Mouse (Mus musculus) layer of hippocampus, adult 11-12 months (tissue): ENCODE measurements around the gene Chkb.
"Not testable (repeated sequence)": the region's sequence is repeated elsewhere in the genome, so short reads cannot be mapped to it uniquely, and the experiment has no call there.

Experiments
- DNase-seq: peaks from one replicate; pipeline ENCODE4 v3.0.0; 2022; ENCODE audit warnings: low spot score

The Chkb gene

GRCm38 (mm10) chr15:89453865-89454478 lies 24.3 kb upstream of the Chkb start, which contains the start of gene Mapk8ip2:
TSS of gene Mapk8ip2 (plus strand) at chr15:89453913.
- no peak for DNase-seq

GRCm38 (mm10) chr15:89452906-89453864 lies 23.5 kb upstream of the Chkb start:
- no peak for DNase-seq

GRCm38 (mm10) chr15:89442486-89443070 lies 12.9 kb upstream of the Chkb start:
- DNase-seq: no peak

GRCm38 (mm10) chr15:89435878-89436277 lies 6.2 kb upstream of the Chkb start:
- DNase-seq: no peak

- no peak for DNase-seq
Observed at GRCm38 (mm10) chr15:89434136-89434535, 4.4 kb upstream of the Chkb start.

- DNase-seq: no peak
Observed at GRCm38 (mm10) chr15:89432946-89433345, 3.2 kb upstream of the Chkb start.

- DNase-seq: no peak
Observed at GRCm38 (mm10) chr15:89431806-89432205, 2.1 kb upstream of the Chkb start.

GRCm38 (mm10) chr15:89431271-89431670 lies 1.6 kb upstream of the Chkb start:
- no peak for DNase-seq

GRCm38 (mm10) chr15:89430771-89431170 lies 1.1 kb upstream of the Chkb start:
- DNase-seq: not testable (repeated sequence)

- no peak for DNase-seq
Observed at GRCm38 (mm10) chr15:89430341-89430740, 633 bp upstream of the Chkb start.

- no peak for DNase-seq
Observed at GRCm38 (mm10) chr15:89428821-89429351, 822 bp downstream of the Chkb start.

GRCm38 (mm10) chr15:89428136-89428790 lies 1.4 kb downstream of the Chkb start:
- DNase-seq: no peak

GRCm38 (mm10) chr15:89426716-89427115 lies 3.0 kb downstream of the Chkb start:
- no peak for DNase-seq

GRCm38 (mm10) chr15:89425711-89426121 lies 4.0 kb downstream of the Chkb start, which contains the start of gene Cpt1b:
TSS of gene Cpt1b (minus strand) at chr15:89425863.
- no peak for DNase-seq

- DNase-seq: no peak
Observed at GRCm38 (mm10) chr15:89424621-89425020, 5.1 kb downstream of the Chkb start.

GRCm38 (mm10) chr15:89421938-89422337 lies 7.8 kb downstream of the Chkb start:
- no peak for DNase-seq

- no peak for DNase-seq
Observed at GRCm38 (mm10) chr15:89415282-89415681, 14.4 kb downstream of the Chkb start.

GRCm38 (mm10) chr15:89410118-89410517 lies 19.6 kb downstream of the Chkb start, which contains the start of gene Syce3:
TSS of gene Syce3 (minus strand) at chr15:89410503.
- no peak for DNase-seq

GRCm38 (mm10) chr15:89406691-89407090 lies 23.0 kb downstream of the Chkb start:
- no peak for DNase-seq

- DNase-seq: no peak
Observed at GRCm38 (mm10) chr15:89404831-89405623, 24.7 kb downstream of the Chkb start.

- DNase-seq: no peak
Observed at GRCm38 (mm10) chr15:89402471-89402870, 27.2 kb downstream of the Chkb start.
